8 mouse cellular contexts compared by ENCODE assay signal in the genomic region with DNA sequence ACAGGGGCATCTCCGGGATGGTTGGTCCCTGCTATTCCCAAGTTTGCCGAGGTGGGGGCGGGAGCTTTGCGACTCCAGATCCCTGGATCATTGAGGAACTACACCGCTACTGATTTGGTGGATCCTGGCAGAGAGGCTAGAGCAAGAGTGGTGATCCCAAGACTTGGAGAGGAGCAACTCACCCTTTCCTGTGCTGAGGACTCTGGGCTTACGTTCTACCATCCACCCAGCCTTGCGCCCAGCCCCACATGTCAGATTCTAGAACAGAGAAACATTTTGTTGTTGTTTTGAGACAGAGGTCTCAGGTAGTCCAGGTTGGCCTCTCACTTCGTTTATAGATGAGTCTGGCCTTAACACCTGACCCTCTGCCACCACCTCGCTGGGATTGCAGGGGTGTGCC. TPM values are rescaled to one million over a fixed set of nuclear protein-coding genes. Genes with fewer than 3 reads are reported as not detected.
A peak's percentile ranks its signal among the peaks of the same experiment; 100 is the strongest.
DNase-seq lines count a peak whose midpoint lies in the region; ATAC-seq and TF ChIP-seq lines count a peak whose summit lies in the region.

No protein-coding gene starts in this region.

- H3K4me2 ChIP-seq in kidney, embryonic 16.5 days (replicated peaks; ENCODE audit: low read depth, low read length) = peak overlapping the region; percentile 96
- H3K4me2 ChIP-seq in hindbrain, embryonic 11.5 days (replicated peaks; ENCODE audit: low read depth, low read length) = peak overlapping the region; percentile 96
- peak overlapping the region; percentile 98 for H3K4me2 ChIP-seq in midbrain, embryonic 14.5 days (ENCODE audit: low read length)

- POLR2A ChIA-PET in Patski (lab: Charles Lee) = interaction anchor here (0.6 kb wide), 1 partner anchor 8 kb away, joined by 6 read pairs; no protein-coding TSS in a partner anchor

- H3K27me3 ChIP-seq in kidney, embryonic 16.5 days (ENCODE audit: insufficient read depth, low read length) = no peaks in the 10 kb centered on the region
- no peaks in the 10 kb centered on the region for H3K27me3 ChIP-seq in Patski
- H3K27me3 ChIP-seq in hindbrain, embryonic 11.5 days (ENCODE audit: control insufficient read depth, insufficient read depth, low read length) = 0 out of 2 replicates have a peak, but pooled peaks cover 2% of the 10 kb centered on the region
- H3K27me3 ChIP-seq in midbrain, embryonic 14.5 days (ENCODE audit: control insufficient read depth, insufficient read depth, low read length) = no peaks in the 10 kb centered on the region

- peaks cover 17% of the 10 kb centered on the region for H3K4me1 ChIP-seq in kidney, embryonic 16.5 days (ENCODE audit: insufficient read depth, low read length)
- H3K4me1 ChIP-seq in hindbrain, embryonic 11.5 days (replicated peaks; ENCODE audit: control insufficient read depth, insufficient read depth, low read length) = no peaks in the 10 kb centered on the region; the same call in 1 of the 2 replicates
- peaks cover 18% of the 10 kb centered on the region; the same call in 1 of the 2 replicates for H3K4me1 ChIP-seq in midbrain, embryonic 14.5 days (ENCODE audit: control insufficient read depth, insufficient read depth, low read length)

- DNase-seq in kidney, postnatal 4 days = no peak
- DNase-seq in Patski (ENCODE audit: low read depth, low spot score) = no peak
- no peak for DNase-seq in hindbrain, embryonic 11.5 days (ENCODE audit: low spot score)
- DNase-seq in midbrain, embryonic 14.5 days = no peak
- no peak for DNase-seq in left cerebral cortex, adult 8-10 months (ENCODE audit: low spot score in 2 of 2)
- DNase-seq in frontal cortex, adult 2 months (ENCODE audit: extremely low spot score in 1 of 2, low spot score in 1 of 2) = no peak
- DNase-seq in adrenal gland, postnatal 25 days = no peak

- in situ Hi-C loops in Patski (cut with MboI; ENCODE audit: low pct_unique_long_range_greater_than_20kb) = no loop called here

- H3K9me3 ChIP-seq in kidney, embryonic 16.5 days (ENCODE audit: low read length) = peaks cover 8% of the 10 kb centered on the region; the same call in 1 of the 2 replicates
- no peaks in the 10 kb centered on the region for H3K9me3 ChIP-seq in hindbrain, embryonic 11.5 days (ENCODE audit: control insufficient read depth, low read length)
- H3K9me3 ChIP-seq in midbrain, embryonic 14.5 days (ENCODE audit: control insufficient read depth, low read length) = no peaks in the 10 kb centered on the region

- 11% methylated on average over 9 of the region's 9 CpGs for WGBS in kidney, embryonic 16.5 days
- WGBS in hindbrain, embryonic 11.5 days = 17% methylated on average over 9 of the region's 9 CpGs
- WGBS in midbrain, embryonic 14.5 days = 13% methylated on average over 9 of the region's 9 CpGs

- H3K36me3 ChIP-seq in kidney, embryonic 16.5 days (ENCODE audit: insufficient read depth, low read length) = peaks cover 3% of the 10 kb centered on the region; the same call in 1 of the 2 replicates
- H3K36me3 ChIP-seq in hindbrain, embryonic 11.5 days (ENCODE audit: control insufficient read depth, insufficient read depth, low read length) = no peaks in the 10 kb centered on the region
- 0 out of 2 replicates have a peak, but pooled peaks cover 2% of the 10 kb centered on the region for H3K36me3 ChIP-seq in midbrain, embryonic 14.5 days (ENCODE audit: control insufficient read depth, insufficient read depth, low read length)

- CTCF ChIA-PET in Patski (lab: Charles Lee) = no interaction called here

- H3K27ac ChIP-seq in kidney, embryonic 16.5 days (ENCODE audit: low read length) = peak overlapping the region; percentile 61; the same call in 1 of the 2 replicates
- H3K27ac ChIP-seq in hindbrain, embryonic 11.5 days (ENCODE audit: low read depth, low read length) = no peak overlapping the region
- H3K27ac ChIP-seq in midbrain, embryonic 14.5 days (replicated peaks; ENCODE audit: low read depth, low read length) = 0 out of 2 replicates have a peak overlapping the region, but pooled peaks have one; percentile 41

- no peak for TF ChIP-seq CTCF in Patski (IDR thresholded peaks at IDR 0.05)

- no peak for ATAC-seq in kidney, embryonic 16.5 days (ENCODE audit: low FRiP score, low TSS enrichment)
- peak; percentile 28 for ATAC-seq in Patski
- peak; percentile 30 for ATAC-seq in hindbrain, embryonic 11.5 days (ENCODE audit: low FRiP score)
- no peak; the same call in 1 of the 2 replicates for ATAC-seq in midbrain, embryonic 14.5 days (ENCODE audit: low FRiP score, low TSS enrichment)

- peak overlapping the region; percentile 58 for H3K4me3 ChIP-seq in kidney, embryonic 16.5 days (ENCODE audit: low read length)
- peak overlapping the region; percentile 51 for H3K4me3 ChIP-seq in hindbrain, embryonic 11.5 days (ENCODE audit: low read depth, low read length)
- peak overlapping the region; percentile 58 for H3K4me3 ChIP-seq in midbrain, embryonic 14.5 days (replicated peaks; ENCODE audit: low read depth, low read length)

- H3K9ac ChIP-seq in kidney, embryonic 16.5 days (replicated peaks; ENCODE audit: low read length) = peak overlapping the region; percentile 73
- peak overlapping the region; percentile 62 for H3K9ac ChIP-seq in hindbrain, embryonic 11.5 days (ENCODE audit: low read depth, low read length)
- peak overlapping the region; percentile 71 for H3K9ac ChIP-seq in midbrain, embryonic 14.5 days (replicated peaks; ENCODE audit: low read length)

RNA-seq across cellular contexts. Expression of a gene that starts 1.0 kb away (rescaled TPM):
- polyA plus RNA-seq in kidney, embryonic 16.5 days (2015; fragmentation: Nextera tagmentation; extraction: Ambion mirVana) = 1.6 and 2.0 TPM in 2 replicates
- polyA plus RNA-seq in Patski (2021) = 0.86 TPM
- polyA plus RNA-seq in hindbrain, embryonic 11.5 days (2014; fragmentation: Nextera tagmentation; extraction: Ambion mirVana) = 1.5 and 1.8 TPM in 2 replicates
- polyA plus RNA-seq in midbrain, embryonic 14.5 days (2014; fragmentation: Nextera tagmentation; extraction: Ambion mirVana) = 1.4 and 2.3 TPM in 2 replicates
- total RNA-seq in left cerebral cortex, adult 8-10 months (2022) = 1 to 10 TPM; 2.2 to 4.5 (median 2.8) TPM
- 5.4 and 6.4 TPM in 2 replicates for polyA plus RNA-seq in frontal cortex, adult 2 months (2012; rRNA removed)
- 1.2 and 2.1 TPM in 2 replicates for total RNA-seq in adrenal gland, postnatal 25 days (2021)

RNA-seq across cellular contexts. Expression of a gene that starts 2.9 kb away (rescaled TPM):
- 0.63 and 0.84 TPM in 2 replicates for polyA plus RNA-seq in kidney, embryonic 16.5 days (2015; fragmentation: Nextera tagmentation; extraction: Ambion mirVana)
- not detected for polyA plus RNA-seq in Patski (2021)
- polyA plus RNA-seq in hindbrain, embryonic 11.5 days (2014; fragmentation: Nextera tagmentation; extraction: Ambion mirVana) = 0.39 and 0.62 TPM in 2 replicates
- 0.58 TPM in 1 of 2 replicates, not detected in the other for polyA plus RNA-seq in midbrain, embryonic 14.5 days (2014; fragmentation: Nextera tagmentation; extraction: Ambion mirVana)
- 1 to 10 TPM in 3 of 4 experiments, not detected in 1; 1.4 to 3.0 (median 2.1) TPM for total RNA-seq in left cerebral cortex, adult 8-10 months (2022)
- 1.5 and 2.2 TPM in 2 replicates for polyA plus RNA-seq in frontal cortex, adult 2 months (2012; rRNA removed)
- total RNA-seq in adrenal gland, postnatal 25 days (2021) = 2.6 TPM in 1 of 2 replicates, not detected in the other

RNA-seq across cellular contexts. Expression of a gene that starts 9.0 kb away (rescaled TPM):
- 29.3 and 31.4 TPM in 2 replicates for polyA plus RNA-seq in kidney, embryonic 16.5 days (2015; fragmentation: Nextera tagmentation; extraction: Ambion mirVana)
- polyA plus RNA-seq in Patski (2021) = not detected
- 19.3 and 23.1 TPM in 2 replicates for polyA plus RNA-seq in hindbrain, embryonic 11.5 days (2014; fragmentation: Nextera tagmentation; extraction: Ambion mirVana)
- 11.4 and 29.7 TPM in 2 replicates for polyA plus RNA-seq in midbrain, embryonic 14.5 days (2014; fragmentation: Nextera tagmentation; extraction: Ambion mirVana)
- 100 to 1,000 TPM in 2 of 4 experiments, 10 to 100 TPM in 2; 25.2 to 334 (median 134) TPM for total RNA-seq in left cerebral cortex, adult 8-10 months (2022)
- polyA plus RNA-seq in frontal cortex, adult 2 months (2012; rRNA removed) = 73.2 and 80.4 TPM in 2 replicates
- 14.9 and 15.0 TPM in 2 replicates for total RNA-seq in adrenal gland, postnatal 25 days (2021)

RNA-seq across cellular contexts. Expression of a gene that starts 22.8 kb away (rescaled TPM):
- 27.9 and 31.5 TPM in 2 replicates for polyA plus RNA-seq in kidney, embryonic 16.5 days (2015; fragmentation: Nextera tagmentation; extraction: Ambion mirVana)
- polyA plus RNA-seq in Patski (2021) = 104 TPM
- polyA plus RNA-seq in hindbrain, embryonic 11.5 days (2014; fragmentation: Nextera tagmentation; extraction: Ambion mirVana) = 165 and 169 TPM in 2 replicates
- polyA plus RNA-seq in midbrain, embryonic 14.5 days (2014; fragmentation: Nextera tagmentation; extraction: Ambion mirVana) = 662 and 710 TPM in 2 replicates
- 1,000 to 10,000 TPM; 1,239 to 1,309 (median 1,269) TPM for total RNA-seq in left cerebral cortex, adult 8-10 months (2022)
- polyA plus RNA-seq in frontal cortex, adult 2 months (2012; rRNA removed) = 940 and 960 TPM in 2 replicates
- total RNA-seq in adrenal gland, postnatal 25 days (2021) = 19.6 and 29.9 TPM in 2 replicates

RNA-seq across cellular contexts. Expression of a gene that starts 34.9 kb away (rescaled TPM):
- polyA plus RNA-seq in kidney, embryonic 16.5 days (2015; fragmentation: Nextera tagmentation; extraction: Ambion mirVana) = 0.78 and 1.1 TPM in 2 replicates
- polyA plus RNA-seq in Patski (2021) = not detected
- 18.6 and 25.8 TPM in 2 replicates for polyA plus RNA-seq in hindbrain, embryonic 11.5 days (2014; fragmentation: Nextera tagmentation; extraction: Ambion mirVana)
- 5.0 and 5.7 TPM in 2 replicates for polyA plus RNA-seq in midbrain, embryonic 14.5 days (2014; fragmentation: Nextera tagmentation; extraction: Ambion mirVana)
- 10 to 100 TPM in 1 of 4 experiments, 1 to 10 TPM in 3; 5.5 to 10.2 (median 7.5) TPM for total RNA-seq in left cerebral cortex, adult 8-10 months (2022)
- 3.7 and 7.1 TPM in 2 replicates for polyA plus RNA-seq in frontal cortex, adult 2 months (2012; rRNA removed)
- not detected in 2 replicates for total RNA-seq in adrenal gland, postnatal 25 days (2021)

Comparison
In these comparisons a context has a peak if more than half of its experiments do, and no peak if none do; other contexts are left out.
1. ATAC-seq: peak in Patski (single experiment) and hindbrain, embryonic 11.5 days (single experiment); none in kidney, embryonic 16.5 days (single experiment) and midbrain, embryonic 14.5 days (single experiment).
2. RNA of a gene that starts 9.0 kb away (polyA plus RNA-seq): 73.2 to 80.4 TPM in frontal cortex, adult 2 months, 11.4 to 29.7 TPM in midbrain, embryonic 14.5 days, 29.3 to 31.4 TPM in kidney, embryonic 16.5 days and 19.3 to 23.1 TPM in hindbrain, embryonic 11.5 days; not detected in Patski (single experiment); every median in the first group is over 10 times any median in the second.
3. Peak in every context shown above with its lines, with median percentiles within 50 percentile points of each other: H3K4me2 ChIP-seq, H3K4me3 ChIP-seq and H3K9ac ChIP-seq.